Mouse (Mus musculus): Measurements from ENCODE around the gene Ktn1. TPM values are rescaled to one million over a fixed set of nuclear protein-coding genes. Genes with fewer than 3 reads are reported as not detected.
A peak's percentile ranks its signal among the peaks of the same experiment; 100 is the strongest.

Ktn1 gene
- total RNA-seq, 4 experiments from 2014 or later = 81.6 to 87.6 (median 86.2) TPM

DNA sequence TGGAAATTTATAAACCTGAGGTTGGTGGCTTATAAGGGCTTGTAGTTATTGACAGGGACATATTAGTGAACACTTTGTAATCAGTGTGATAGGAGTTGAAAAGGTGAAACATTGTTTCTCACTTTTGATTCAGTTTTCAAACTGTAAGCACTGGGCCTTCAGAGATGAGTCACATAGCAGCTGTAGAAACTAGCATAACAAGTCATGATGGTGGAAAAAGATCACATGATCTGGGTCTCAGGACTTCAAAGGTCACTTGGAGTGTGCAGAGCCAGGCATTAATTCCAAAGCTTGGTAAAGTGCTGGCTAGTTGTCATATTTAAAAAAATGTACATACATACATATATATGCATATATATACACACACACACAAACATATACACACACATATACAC lies 16.2 kb downstream of the Ktn1 start:
- no peak for DNase-seq (ENCODE audit: low spot score in 2 of 2)

DNA sequence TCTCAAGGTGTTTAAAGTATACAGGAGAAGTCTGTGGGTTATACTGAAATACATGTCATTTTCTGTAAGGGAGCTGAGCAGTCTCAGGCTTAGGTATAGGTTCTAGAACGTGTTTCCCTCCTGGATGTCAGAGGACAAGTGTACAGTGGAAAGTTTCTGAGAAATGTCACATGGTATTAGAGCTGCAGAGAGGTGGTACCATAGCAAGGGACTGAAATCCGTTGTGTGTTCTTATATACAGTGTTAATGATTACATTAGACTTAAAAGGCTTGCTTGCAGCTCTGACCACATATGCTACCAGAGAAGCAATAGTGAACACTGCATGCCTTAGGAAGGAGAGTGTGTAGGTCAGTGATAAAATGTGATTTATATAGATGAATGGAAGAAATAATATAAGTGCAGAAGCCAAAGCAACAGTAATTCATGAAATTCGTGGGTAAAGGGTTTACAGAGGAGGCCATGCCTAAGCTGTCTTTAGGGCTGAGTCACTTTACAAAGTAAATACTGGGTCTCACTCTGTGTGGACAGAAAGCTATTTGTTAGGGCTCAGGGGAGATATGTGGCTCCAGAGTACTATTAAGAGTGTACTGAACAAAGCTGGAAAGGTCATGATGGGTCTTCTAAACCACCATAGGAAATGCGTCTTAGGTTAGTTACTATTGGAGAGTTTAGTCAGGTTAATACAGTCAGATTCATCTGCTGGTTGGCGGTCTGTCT lies 17.0 kb downstream of the Ktn1 start:
- DNase-seq (ENCODE audit: low spot score in 2 of 2) = no peak

DNA sequence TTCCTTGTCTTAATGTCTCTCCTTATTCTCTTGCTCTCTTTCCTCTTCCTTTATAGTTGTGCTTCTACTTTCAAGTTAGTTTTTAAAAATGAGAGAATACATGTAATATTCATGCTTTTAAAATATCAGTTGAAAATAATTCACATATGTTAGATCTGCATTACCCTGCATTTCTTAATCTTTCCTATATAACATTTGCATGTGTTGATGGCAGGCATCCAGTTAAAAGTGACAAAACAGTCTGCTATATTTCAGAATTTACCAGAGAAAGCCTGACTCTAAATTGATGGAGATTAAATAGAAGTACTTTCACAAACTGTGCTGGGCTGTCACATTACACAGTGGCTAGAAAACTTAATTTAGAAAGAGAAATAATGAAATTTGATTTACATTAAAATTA lies 19.8 kb downstream of the Ktn1 start:
- no peak for DNase-seq (ENCODE audit: low spot score in 2 of 2)

DNA sequence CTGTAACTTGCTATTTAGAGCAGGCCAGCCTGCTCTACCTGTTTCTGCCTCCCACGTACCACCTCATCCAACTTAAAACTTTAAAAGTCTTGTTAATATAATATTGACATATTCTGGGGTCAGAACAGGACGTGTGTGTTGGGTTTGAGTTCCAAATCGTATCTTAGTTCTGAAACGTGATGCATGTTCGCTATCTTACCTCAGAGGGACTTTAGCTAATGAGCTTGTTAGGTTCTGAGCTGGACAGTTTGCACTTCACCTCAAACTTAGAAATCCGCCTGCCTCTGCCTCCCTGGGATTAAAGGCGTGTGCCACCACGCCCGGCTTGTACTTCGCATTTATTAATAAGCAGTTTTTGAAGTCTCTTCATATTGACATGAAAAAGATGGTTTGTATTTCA lies 34.6 kb downstream of the Ktn1 start:
- DNase-seq (ENCODE audit: low spot score in 2 of 2) = no peak

DNA sequence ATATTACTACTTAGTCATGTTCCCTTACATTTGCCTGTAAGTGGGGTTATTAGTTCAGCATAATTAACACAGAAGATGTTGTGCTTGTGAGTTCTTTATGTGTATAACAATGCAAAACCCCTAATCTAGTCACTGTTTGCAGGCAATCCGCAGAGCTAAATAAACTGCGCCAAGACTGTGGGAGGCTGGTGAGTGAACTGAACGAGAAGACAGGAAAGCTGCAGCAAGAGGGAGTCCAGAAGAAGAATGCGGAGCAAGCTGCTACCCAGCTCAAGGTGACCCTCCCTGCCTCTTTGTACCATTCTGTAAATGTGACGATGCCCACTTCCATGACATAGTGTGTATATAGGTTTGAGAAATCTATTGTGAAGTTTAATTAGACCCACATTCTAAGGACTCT lies 36.3 kb downstream of the Ktn1 start:
- DNase-seq (ENCODE audit: low spot score in 2 of 2) = no peak

DNA sequence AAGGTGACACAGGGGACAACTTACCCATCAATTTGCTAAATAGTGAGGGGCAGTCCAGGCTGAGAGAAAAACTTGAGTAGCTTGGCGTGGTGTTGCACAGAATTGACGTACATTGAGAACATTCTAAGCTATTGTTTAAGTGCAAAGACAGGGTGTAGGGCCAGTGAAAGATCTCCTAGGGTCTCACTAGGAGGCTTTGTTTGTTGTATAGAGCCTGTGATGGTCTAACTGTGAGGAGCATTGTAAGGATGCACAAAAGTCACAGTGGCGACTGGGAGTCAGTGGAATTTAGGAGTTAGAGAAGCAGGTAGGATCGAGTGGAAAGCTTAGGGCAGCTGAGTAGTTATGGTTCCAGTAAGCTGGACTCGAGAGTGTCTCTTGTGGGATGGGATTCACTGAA lies 50.9 kb downstream of the Ktn1 start:
- no peak for DNase-seq (ENCODE audit: low spot score in 2 of 2)

DNA sequence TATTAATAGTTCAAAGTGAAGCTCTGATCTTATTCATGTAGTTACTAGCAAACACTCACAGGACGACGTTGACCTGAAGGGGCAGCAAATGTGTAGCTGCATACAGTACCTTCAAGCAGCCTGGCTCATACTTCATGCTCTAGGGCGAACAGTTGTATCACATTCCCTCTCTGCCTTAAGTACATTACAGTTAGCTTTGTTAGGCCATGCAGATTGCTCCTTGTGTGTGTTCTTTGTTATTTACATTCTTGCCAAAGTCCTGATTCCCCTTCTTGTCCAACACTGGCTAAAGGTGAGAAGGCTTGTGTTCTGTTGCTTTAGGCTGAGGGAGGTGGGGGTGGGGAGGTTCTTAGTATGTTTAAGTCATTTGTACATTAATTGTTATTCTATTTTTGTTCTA lies 61.3 kb downstream of the Ktn1 start:
- no peak for DNase-seq (ENCODE audit: low spot score in 2 of 2)

DNA sequence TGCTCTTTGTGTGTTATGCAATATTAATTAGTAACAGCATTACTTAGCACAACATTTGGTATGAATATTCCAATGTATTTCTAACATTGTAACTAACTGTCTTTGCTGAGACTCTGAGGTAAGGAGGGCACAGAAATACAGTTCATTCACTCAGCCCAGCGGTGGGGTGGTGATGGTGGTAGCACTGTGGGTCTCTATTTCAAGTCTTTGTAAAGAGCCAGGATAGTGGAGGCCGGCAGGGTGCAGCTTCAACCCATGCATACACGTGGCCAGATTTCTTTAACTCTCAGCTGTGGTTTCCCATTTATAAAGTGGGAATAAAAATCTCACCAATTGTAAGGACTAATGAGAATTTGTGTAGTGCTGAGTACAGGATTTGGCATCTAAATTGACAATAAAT lies 67.5 kb downstream of the Ktn1 start:
- no peak for DNase-seq (ENCODE audit: low spot score in 2 of 2)

DNA sequence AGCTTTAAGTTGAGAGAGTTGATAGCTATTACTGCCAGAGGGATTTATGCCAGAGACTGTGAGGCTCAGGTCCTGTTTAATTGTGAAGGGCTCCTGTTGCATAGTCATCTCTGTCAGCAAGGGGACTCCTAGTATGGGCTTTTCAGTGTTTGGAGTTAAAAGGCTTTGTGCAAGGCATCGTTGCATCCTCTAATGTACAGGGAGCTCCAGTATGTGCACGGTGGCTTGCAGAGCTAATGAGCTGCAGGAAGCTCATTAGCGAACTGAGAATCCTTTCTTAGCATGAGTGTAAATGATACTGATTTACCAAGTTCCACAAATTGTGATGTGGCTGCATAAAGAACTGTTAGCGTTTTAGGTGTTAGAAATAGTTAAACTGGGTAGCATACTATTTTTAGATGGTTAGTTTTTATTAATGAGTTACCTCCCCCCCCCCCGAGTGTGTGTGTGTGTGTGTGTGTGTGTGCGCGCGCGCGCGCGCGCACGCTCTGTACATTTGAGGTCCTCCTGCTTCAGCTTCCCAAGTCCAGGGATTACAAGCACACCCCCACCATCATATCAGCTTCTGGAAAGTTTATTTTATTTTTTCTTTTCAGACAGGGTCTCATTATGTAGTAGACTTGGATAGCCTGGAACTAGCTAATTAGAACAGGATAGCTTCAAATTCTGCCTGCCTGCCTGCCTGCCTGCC lies 69.8 kb downstream of the Ktn1 start:
- DNase-seq (ENCODE audit: low spot score in 2 of 2) = no peak

DNA sequence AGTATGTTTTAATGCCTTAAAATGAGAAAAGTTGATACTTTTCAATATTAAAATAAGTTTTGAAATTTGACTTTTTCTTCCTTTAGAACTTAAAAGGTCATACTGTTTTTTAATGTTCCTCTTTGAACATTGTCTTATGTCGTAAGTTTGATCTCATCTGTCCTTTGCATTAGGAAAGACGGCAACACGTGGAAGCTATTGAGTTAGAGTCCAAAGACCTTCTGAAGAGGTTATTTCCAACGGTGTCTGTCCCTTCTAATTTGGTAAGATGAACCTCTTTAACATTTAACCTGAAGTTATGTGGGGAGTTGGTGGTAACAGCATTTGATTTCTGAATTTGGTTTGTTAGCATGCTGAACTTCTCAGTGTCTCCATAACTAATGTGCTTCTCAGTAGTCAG lies 71.8 kb downstream of the Ktn1 start:
- no peak for DNase-seq (ENCODE audit: low spot score in 2 of 2)

DNA sequence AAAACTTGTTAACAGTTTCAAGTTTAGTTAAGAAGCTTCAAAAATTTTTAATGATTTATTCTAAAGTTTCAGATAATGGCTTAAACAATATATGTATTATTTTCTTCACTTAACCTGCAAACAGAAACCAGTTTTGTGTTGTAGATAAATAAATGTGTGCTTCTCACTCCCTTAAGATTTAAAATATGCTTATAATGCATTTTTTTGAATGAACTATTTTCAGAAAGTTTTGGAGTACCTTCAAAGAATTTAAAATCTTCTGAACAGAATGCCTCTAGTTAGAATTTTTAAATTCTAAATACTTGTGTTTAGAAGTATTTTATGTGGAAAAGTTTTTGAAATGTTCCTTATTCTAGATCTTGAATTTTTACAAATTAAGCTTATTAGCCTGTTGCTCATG lies 74.8 kb downstream of the Ktn1 start:
- no peak for DNase-seq (ENCODE audit: low spot score in 2 of 2)

DNA sequence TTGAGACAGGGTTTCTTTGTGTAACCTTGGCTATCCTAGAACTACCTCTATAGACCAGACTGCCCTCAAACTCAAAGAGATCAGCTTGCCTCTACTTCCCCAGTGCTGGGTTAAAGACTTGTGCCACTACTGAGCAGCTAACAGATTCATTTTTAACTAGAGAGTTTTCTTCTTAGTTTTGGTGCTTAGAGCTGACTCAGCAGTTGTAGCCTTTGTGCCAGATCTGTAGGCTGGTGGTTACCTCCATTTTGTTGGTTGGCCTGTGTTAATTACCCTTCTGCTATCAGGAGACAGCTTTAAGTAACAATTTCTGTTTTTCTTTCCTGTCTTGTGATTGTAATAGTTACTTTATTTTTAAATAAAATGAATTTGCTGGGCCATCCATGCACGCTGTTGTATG lies 80.3 kb downstream of the Ktn1 start:
- no peak for DNase-seq (ENCODE audit: low spot score in 2 of 2)

DNA sequence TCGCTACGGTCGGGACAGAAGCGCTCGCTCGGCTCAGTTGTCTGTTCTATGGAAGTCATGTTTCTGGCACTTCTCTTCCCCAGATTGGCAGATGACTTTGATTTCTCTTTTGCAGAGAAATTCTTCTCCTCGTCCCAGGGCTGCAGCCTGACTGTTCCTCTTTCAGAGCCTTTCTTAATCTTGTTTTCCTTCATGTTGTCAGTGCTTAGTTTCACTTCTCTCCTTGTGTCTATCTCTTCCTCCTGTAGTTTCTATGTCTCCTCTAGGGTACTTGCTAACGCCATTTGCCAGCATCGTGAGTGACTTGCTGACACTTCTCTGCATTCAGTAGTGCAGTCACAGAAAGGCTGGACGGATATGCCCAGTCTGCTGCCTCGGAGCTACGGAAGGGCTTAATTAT lies 87.1 kb downstream of the Ktn1 start:
- DNase-seq (ENCODE audit: low spot score in 2 of 2) = no peak

DNA sequence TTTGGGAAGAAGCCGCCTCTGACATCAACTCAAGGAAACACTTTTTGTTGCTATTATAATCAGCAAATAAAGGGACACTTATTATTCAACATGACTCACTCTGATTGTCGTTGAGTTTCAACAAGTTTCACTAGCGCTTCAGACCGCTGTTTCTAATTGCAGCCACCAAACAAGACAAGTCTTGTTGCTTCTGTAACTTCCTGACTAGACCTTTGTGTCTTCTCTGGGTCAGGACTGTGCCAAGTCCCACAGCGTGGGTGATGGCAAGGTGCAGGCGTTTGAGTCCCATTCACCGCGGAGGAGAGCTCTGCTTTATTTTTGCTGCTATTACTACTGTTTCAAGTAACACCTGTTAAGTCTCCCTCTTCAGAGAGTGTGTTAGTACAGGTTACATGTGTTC lies 88.2 kb downstream of the Ktn1 start:
- DNase-seq (ENCODE audit: low spot score in 2 of 2) = no peak

DNA sequence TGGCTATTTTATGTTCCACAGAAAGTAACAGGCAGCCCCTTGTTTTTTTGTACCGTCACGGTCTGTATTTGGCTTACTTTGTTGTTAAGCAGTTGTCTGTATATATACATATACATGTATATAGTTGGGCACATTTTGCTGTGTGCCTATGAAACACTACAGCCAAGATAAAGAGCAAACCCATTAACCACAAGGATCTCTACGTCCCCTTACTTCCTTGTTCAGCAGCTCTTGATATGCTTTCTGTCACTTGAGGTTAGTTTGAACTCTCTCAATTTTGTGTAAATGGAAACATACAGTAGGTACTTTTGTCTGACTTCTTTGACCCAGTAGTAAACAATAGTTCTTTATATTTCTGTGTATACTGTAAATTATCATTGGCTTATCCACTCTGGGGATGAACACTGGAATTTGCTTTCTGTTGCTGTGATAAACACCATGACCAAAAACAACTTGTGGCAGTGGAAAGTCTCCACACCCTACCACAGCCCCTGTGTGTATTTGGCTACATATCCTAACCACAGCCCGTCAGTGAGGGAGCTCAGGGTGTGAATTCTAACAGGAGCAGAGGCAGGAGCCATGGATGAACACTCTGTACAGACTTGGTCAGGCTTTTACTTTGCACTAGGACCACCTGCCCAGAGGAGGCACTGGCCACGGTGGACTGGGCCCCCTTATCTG lies 92.2 kb downstream of the Ktn1 start:
- no peak for DNase-seq (ENCODE audit: low spot score in 2 of 2)

DNA sequence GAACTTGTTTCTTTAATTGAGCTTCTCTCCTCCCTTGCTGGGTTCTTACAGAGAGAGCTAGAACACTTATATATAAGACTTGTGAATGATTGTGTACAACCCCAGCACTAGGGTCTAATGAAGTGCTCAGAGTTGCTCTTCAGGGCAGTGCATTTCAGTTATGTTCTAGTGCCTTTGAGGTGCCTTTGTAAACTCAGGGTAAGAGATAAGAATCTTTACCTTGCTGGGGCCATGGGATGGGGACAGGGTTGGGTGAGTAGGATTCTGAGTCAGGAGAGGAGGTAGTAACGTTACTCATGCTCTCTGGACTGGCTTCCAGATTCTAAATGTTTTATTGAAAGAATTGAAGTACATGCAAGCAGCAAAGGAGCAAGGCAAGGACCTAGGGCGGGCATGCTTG lies 92.8 kb downstream of the Ktn1 start:
- DNase-seq (ENCODE audit: low spot score in 2 of 2) = no peak

DNA sequence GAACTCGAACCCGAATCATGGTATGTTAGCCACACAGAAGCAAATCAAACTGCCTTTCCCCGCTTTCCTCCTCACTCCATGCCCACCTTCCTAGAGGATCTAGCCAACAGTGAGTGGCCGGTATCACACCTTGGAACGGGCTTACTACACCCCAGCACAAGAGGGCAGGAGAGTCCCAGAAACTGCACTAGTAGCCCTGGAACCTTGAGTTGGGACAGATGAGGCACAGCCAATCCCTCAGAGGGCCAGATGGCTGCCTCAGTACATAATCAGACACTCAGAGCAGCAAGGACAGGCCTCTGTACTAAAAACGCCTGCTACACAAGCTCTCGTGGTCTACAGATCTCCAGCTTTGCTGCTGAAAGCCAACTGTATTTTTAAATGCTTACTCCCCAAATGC lies 94.4 kb downstream of the Ktn1 start:
- DNase-seq (ENCODE audit: low spot score in 2 of 2) = no peak

DNA sequence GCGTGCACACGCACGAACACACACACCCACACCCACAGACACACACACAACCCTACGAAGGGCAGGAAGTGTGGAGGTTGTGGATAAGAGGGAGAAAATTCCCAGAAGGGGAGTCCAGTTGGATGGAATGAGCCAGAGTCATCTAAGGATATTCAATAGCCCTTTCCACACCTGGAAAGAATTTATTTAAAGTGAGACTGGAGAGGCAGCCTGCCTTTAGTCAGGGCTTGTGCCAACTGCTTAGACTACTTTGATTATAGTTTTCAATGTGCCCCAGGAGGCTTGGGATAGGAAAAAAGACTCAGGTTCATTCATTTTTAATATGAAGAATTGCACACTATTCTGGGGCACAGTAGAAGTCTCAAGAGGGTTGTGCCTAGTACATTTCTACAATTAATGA lies 96.8 kb downstream of the Ktn1 start:
- DNase-seq (ENCODE audit: low spot score in 2 of 2) = no peak

DNA sequence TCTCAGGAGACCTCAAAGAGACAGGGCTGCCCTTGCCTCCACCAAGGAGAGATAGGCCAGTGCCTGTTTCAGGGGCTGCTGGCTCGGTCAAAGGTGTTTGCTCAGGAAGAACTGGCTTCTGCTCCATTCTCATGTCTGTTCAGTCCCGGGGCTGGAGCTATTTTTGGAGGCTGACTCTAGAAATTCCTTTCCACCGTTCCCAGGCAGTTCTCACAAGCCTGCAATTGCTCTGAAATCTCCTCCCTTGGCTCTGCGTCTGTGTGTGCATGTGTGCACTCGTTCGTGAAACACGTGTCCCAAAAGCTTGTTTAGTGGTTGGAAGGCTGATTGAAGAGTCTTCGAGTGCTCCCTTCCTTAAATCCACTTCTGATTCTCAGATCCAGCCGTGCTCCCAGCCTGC lies 99.3 kb downstream of the Ktn1 start:
- no peak for DNase-seq (ENCODE audit: low spot score in 2 of 2)

DNA sequence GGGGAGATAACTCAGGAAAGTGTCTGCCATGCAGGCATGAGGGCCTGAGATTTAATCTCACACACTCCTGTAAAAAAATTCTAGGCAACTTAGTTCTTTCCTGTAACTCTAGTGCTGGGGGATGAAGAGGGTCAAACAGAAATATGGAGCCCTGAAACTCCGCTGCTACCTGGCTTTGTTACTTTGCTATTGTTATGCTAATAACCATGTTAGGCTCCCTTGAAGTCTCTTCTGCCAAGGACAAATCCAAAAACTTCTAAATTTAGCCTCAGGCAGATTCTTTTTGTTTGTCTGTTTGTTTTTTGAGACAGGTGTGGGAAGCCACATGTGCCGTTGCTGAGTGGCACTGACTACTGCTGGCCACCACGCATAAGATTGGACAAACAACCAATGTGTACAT lies 100.5 kb downstream of the Ktn1 start:
- DNase-seq (ENCODE audit: low spot score in 2 of 2) = no peak

DNA sequence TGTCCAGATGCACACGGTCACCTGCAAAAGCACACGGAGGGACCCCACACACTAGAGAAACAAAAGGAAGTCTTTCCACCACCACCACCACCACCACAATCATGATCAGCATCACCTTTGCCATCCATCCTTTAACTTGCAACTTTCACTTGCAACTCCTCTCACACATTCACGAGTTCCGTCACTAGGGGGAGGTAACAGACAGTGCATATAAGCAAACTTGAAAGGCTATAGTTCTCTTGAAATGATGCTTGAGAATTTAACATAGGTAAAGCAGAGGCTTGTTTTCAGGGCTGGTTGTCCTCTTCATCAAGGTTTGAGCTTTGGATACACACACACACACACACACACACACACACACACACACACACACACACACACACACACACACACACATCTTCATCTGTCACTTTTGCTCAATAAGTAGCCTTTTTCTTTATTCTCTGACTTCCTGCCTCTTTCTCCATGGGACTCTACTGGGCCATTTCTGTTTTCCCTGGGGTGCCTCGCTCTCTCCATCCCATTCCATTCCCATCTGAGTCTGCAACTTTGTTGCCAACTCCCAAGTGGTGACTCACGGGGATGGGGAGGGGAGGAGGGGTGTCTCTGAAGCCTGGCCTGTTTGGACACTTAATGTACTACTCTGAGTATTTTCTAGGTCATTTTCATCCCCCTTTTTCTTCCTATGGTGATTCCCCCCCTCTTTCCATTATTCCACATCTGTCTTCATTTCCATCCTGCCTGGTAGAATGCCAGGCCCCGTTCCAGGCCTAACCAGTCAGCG lies 103.4 kb downstream of the Ktn1 start:
- peak in 1 of 2 experiments; percentile 44 for DNase-seq (ENCODE audit: low spot score in 2 of 2)

DNA sequence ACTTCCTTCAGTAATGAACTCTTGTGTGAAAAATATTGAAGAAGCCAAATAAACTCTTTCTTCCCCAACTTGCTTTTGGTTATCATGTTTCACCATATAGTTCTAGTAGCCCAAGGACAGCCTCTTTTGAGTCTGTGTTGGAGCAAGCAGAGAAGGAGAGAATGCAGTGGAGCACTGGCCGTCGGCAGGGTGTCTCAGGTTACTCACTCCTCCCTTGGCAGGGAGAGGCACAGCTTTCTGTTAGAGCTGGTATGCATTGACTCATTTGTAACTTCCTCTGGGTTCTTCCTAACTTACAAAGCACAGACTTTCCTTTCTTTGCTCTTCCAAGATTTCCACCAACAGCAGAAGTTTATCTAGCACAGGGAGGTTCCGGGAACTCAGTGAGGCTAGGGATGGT lies 105.3 kb downstream of the Ktn1 start:
- DNase-seq (ENCODE audit: low spot score in 2 of 2) = no peak

Measured in left cerebral cortex, adult 8-10 months (tissue).